Mouse (Mus musculus): ENCODE measurements around the gene Aldh6a1. TPM values are rescaled to one million over a fixed set of nuclear protein-coding genes. Genes with fewer than 3 reads are reported as not detected.

The Aldh6a1 gene
- 13.2 and 20.6 TPM in 2 replicates for polyA plus RNA-seq (2016; fragmentation: Nextera tagmentation; extraction: Ambion mirVana)

- H3K27me3 ChIP-seq (ENCODE audit: low read depth, poor library complexity, severe bottlenecking): no peaks in the 10 kb centered on the region
- under 1% methylated on average over 48 of the region's 49 CpGs for WGBS
- no peaks in the 10 kb centered on the region for H3K9me3 ChIP-seq (replicated peaks)
- H3K4me3 ChIP-seq: peak within 1 kb of the TSS; percentile 78
- H3K36me3 ChIP-seq: no peaks in the 10 kb centered on the region
- peaks cover 20% of the 10 kb centered on the region for H3K4me1 ChIP-seq
- peak within 1 kb of the TSS; percentile 80 for H3K27ac ChIP-seq
- peak; percentile 92 for DNase-seq (ENCODE audit: low spot score)
Measured at GRCm38 (mm10) chr12:84450718-84451646, at the start of gene Aldh6a1, which contains the start of gene Lin52. Aldh6a1 (minus strand) TSS chr12:84451004. Lin52 (plus strand) TSS chr12:84451422.

- 94% methylated on average over 1 of the region's 1 CpGs for WGBS
- no peaks in the 10 kb centered on the region for H3K27me3 ChIP-seq (ENCODE audit: low read depth, poor library complexity, severe bottlenecking)
Measured at GRCm38 (mm10) chr12:84496795-84497194, 46.0 kb upstream of the Aldh6a1 start.

DNA sequence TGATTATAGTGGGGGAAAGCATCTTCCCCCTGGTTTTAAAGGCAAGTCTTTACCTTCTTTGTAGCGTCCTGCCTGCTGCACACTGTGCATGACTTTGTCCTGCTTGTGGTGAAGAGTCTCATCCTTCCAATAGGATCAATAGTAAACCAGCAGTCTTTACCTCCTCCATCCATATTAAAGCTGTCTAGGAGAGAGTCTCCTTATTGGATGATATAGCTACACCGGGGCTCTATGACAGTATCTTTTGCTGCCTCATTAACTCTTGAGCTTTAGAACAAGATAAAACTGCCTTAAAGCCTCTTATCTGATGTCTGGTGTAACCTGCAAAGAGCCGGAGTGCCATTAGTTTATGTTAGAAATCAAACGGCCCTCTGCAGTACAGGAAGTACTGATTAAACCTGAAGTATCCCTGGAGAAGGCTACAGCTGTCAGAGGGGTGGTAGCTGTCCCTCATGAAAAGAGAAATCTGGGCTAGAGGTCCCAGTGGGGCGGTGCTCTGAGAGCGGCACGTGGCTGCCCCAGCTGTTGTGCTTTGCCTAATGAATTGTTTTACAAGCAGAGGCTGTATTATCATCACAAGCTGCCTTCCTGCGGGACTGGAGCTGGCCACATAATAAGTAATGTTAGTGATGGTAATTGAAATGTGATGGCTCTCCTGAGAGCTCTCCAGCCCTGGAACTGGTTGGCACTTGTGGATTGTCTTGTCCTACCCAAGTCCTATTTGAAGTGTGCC is 36.7 kb upstream of the Aldh6a1 start:
- Histone ChIP-seq H3K27ac (no peak overlapping the region), H3K9me3 (replicated peaks) (no peaks in the 10 kb centered on the region), H3K4me1 (peaks cover 26% of the 10 kb centered on the region), H3K36me3 (peaks cover 5% of the 10 kb centered on the region; the same call in 1 of the 2 replicates), H3K27me3 (ENCODE audit: low read depth, poor library complexity, severe bottlenecking) (peaks cover 12% of the 10 kb centered on the region), H3K4me3 (no peak overlapping the region)
- peak; percentile 40 for DNase-seq (ENCODE audit: low spot score)
- WGBS: 23% methylated on average over 8 of the region's 8 CpGs

More at GRCm38 (mm10) chr12:84496795-84497194, 46.0 kb upstream of the Aldh6a1 start:
- Histone ChIP-seq H3K4me1 (0 out of 2 replicates have a peak, but pooled peaks cover 5% of the 10 kb centered on the region), H3K4me3 (no peak overlapping the region), H3K36me3 (peaks cover 5% of the 10 kb centered on the region; the same call in 1 of the 2 replicates), H3K27ac (no peak overlapping the region), H3K9me3 (replicated peaks) (no peaks in the 10 kb centered on the region)
- DNase-seq (ENCODE audit: low spot score): no peak

DNA sequence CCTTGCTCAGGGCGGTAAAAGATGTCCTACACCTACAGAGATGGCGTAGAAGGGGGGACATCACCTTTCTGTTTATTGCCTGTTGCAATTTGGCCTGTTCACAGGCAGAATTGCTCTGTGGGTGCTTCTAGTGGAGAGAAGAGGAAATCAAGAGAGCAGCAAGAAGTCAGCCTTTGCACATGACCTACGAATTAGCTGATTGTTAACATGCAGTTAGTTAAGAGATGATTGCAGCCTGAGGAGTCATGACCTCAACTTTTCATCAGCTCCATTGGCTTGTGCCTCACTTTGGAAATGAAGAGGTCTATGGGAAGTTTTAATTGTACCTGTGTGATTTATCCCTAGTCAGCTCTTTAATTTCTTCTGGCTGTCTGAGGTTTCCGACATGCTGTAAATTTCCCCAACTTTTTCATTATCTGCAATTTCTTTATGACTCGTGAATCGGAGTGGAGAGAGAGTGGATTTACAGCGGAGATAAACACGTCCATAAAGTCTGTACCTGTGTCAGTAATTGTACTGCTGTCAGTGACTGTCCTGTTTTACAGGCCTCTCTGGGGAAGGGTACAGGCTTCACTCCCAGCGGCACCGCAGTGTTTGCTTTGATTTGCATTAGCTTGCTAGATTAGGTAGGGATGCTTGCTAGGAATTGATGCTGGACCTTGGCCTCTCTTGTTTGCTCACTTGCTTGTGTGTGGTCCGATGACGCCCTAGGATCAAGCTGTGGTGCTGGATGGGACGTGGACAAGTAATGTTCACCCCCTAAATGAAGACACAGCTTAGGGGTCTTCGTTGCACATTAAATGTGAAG is 32.2 kb upstream of the Aldh6a1 start:
- WGBS: 57% methylated on average over 14 of the region's 14 CpGs
- H3K36me3 ChIP-seq: peaks cover 8% of the 10 kb centered on the region
- H3K4me3 ChIP-seq: no peak overlapping the region
- H3K27ac ChIP-seq: no peak overlapping the region
- H3K9me3 ChIP-seq (replicated peaks): no peaks in the 10 kb centered on the region
- no peak for DNase-seq (ENCODE audit: low spot score)
- H3K27me3 ChIP-seq (ENCODE audit: low read depth, poor library complexity, severe bottlenecking): peaks cover 18% of the 10 kb centered on the region
- H3K4me1 ChIP-seq: peaks cover 24% of the 10 kb centered on the region

DNA sequence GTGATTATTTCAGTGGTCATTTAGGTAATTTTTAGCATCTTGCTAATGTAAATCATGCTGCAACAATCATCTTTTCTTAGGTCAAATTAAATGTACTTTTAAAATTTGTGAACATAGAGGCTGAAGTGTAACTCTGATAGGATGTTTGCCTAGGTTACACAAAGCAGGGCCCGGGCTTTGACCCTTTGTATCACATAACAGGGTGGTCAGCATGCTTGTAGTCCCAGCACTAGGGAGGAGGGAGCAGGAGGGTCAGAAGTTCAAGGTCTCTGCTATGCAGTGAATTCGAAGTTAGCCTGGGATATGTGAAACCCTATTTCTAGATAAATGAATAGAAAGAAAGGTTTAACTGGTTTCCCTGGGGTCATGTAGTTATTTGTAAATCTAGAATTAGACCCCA is 30.4 kb upstream of the Aldh6a1 start:
- DNase-seq (ENCODE audit: low spot score): no peak
- no peak overlapping the region for H3K27ac ChIP-seq
- 72% methylated on average over 2 of the region's 2 CpGs for WGBS
- H3K27me3 ChIP-seq (ENCODE audit: low read depth, poor library complexity, severe bottlenecking): peaks cover 15% of the 10 kb centered on the region
- no peak overlapping the region for H3K4me3 ChIP-seq
- no peaks in the 10 kb centered on the region for H3K9me3 ChIP-seq (replicated peaks)
- H3K36me3 ChIP-seq: peaks cover 10% of the 10 kb centered on the region
- peaks cover 16% of the 10 kb centered on the region for H3K4me1 ChIP-seq

DNA sequence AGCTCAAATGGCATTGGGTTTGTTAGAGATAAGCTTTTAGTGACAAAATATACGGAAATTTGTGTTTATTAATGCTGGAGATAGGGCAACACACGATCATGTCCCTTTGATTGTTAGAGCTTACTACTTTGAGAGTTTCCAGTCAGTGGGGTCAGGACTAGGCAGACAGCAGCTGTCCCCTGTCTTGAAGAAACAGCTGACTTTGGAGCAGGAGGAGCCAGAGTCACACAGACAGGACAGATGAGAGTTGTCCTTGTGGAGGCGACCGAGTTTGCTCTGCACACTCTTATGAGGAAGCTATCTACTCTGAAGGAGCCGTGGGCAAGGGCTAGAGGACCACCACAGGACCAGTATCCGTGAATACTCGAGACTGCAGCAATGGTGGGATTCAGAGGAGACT is 28.1 kb upstream of the Aldh6a1 start:
- H3K36me3 ChIP-seq: peaks cover 25% of the 10 kb centered on the region
- H3K4me3 ChIP-seq: no peak overlapping the region
- H3K27me3 ChIP-seq (ENCODE audit: low read depth, poor library complexity, severe bottlenecking): 0 out of 2 replicates have a peak, but pooled peaks cover 6% of the 10 kb centered on the region
- H3K4me1 ChIP-seq: peaks cover 16% of the 10 kb centered on the region
- WGBS: 88% methylated on average over 7 of the region's 7 CpGs
- no peaks in the 10 kb centered on the region for H3K9me3 ChIP-seq (replicated peaks)
- DNase-seq (ENCODE audit: low spot score): no peak
- no peak overlapping the region for H3K27ac ChIP-seq

DNA sequence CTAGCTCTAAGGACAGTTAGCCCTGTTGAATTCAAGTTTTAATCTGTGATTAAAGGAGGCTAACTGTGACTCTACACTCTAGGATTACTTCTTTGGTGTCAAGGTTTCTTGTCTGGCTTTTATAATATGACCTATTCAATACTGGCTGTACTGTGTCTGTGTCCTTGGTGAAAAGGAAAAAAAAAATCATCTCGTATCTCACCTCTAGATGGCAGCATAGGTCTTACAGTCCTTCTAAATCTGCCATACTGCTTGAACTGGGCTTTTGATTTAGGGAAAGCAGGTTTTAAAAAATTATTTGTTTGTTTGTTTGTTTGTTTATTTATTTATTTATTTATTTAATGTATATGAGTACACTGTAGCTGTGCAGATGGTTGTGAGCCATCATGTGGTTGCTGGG is 17.9 kb upstream of the Aldh6a1 start:
- H3K4me1 ChIP-seq: no peaks in the 10 kb centered on the region
- no peak for DNase-seq (ENCODE audit: low spot score)
- no peak overlapping the region for H3K4me3 ChIP-seq
- 7% methylated on average over 1 of the region's 1 CpGs for WGBS
- no peak overlapping the region for H3K27ac ChIP-seq
- H3K9me3 ChIP-seq (replicated peaks): no peaks in the 10 kb centered on the region
- peaks cover 47% of the 10 kb centered on the region for H3K36me3 ChIP-seq
- no peaks in the 10 kb centered on the region for H3K27me3 ChIP-seq (ENCODE audit: low read depth, poor library complexity, severe bottlenecking)

GRCm38 (mm10) chr12:84462856-84463255 is 12.1 kb upstream of the Aldh6a1 start:
- Histone ChIP-seq H3K9me3 (replicated peaks) (no peaks in the 10 kb centered on the region), H3K27ac (no peak overlapping the region), H3K36me3 (peaks cover 73% of the 10 kb centered on the region), H3K4me3 (no peak overlapping the region), H3K27me3 (ENCODE audit: low read depth, poor library complexity, severe bottlenecking) (no peaks in the 10 kb centered on the region), H3K4me1 (no peaks in the 10 kb centered on the region)
- 98% methylated on average over 3 of the region's 3 CpGs for WGBS
- no peak for DNase-seq (ENCODE audit: low spot score)

GRCm38 (mm10) chr12:84461416-84461815 is 10.6 kb upstream of the Aldh6a1 start:
- Histone ChIP-seq H3K27ac (no peak overlapping the region), H3K4me3 (no peak overlapping the region), H3K36me3 (peaks cover 79% of the 10 kb centered on the region), H3K9me3 (replicated peaks) (no peaks in the 10 kb centered on the region), H3K4me1 (no peaks in the 10 kb centered on the region), H3K27me3 (ENCODE audit: low read depth, poor library complexity, severe bottlenecking) (no peaks in the 10 kb centered on the region)
- WGBS: 93% methylated on average over 5 of the region's 5 CpGs
- no peak for DNase-seq (ENCODE audit: low spot score)

- Histone ChIP-seq H3K4me1 (no peaks in the 10 kb centered on the region), H3K27me3 (ENCODE audit: low read depth, poor library complexity, severe bottlenecking) (no peaks in the 10 kb centered on the region), H3K4me3 (no peak overlapping the region), H3K36me3 (peaks cover 74% of the 10 kb centered on the region), H3K9me3 (replicated peaks) (no peaks in the 10 kb centered on the region), H3K27ac (no peak overlapping the region)
- DNase-seq (ENCODE audit: low spot score): no peak
- 77% methylated on average over 1 of the region's 1 CpGs for WGBS
Measured at GRCm38 (mm10) chr12:84459845-84460244, 9.0 kb upstream of the Aldh6a1 start.

- Histone ChIP-seq H3K9me3 (replicated peaks) (no peaks in the 10 kb centered on the region), H3K27me3 (ENCODE audit: low read depth, poor library complexity, severe bottlenecking) (no peaks in the 10 kb centered on the region), H3K4me1 (peaks cover 8% of the 10 kb centered on the region), H3K4me3 (no peak overlapping the region), H3K36me3 (peaks cover 47% of the 10 kb centered on the region), H3K27ac (no peak overlapping the region)
- 93% methylated on average over 3 of the region's 3 CpGs for WGBS
- no peak for DNase-seq (ENCODE audit: low spot score)
Measured at GRCm38 (mm10) chr12:84456911-84457310, 6.1 kb upstream of the Aldh6a1 start.

GRCm38 (mm10) chr12:84451801-84452200 is 997 bp upstream of the Aldh6a1 start:
- WGBS: 2% methylated on average over 11 of the region's 11 CpGs
- no peaks in the 10 kb centered on the region for H3K9me3 ChIP-seq (replicated peaks)
- peaks cover 20% of the 10 kb centered on the region for H3K4me1 ChIP-seq
- H3K27me3 ChIP-seq (ENCODE audit: low read depth, poor library complexity, severe bottlenecking): no peaks in the 10 kb centered on the region
- no peak for DNase-seq (ENCODE audit: low spot score)
- peaks cover 3% of the 10 kb centered on the region for H3K36me3 ChIP-seq
- H3K4me3 ChIP-seq: peak overlapping the region; percentile 78
- peak overlapping the region; percentile 80 for H3K27ac ChIP-seq

Measured in limb, embryonic 10.5 days (tissue).